Comparison of ENCODE assay signal across 8 mouse cellular contexts in genomic region chr9:56633449-56634225, GRCm38 (mm10).
DNase-seq lines count a peak whose midpoint lies in the region; ATAC-seq and TF ChIP-seq lines count a peak whose summit lies in the region.

No protein-coding gene starts in this region.

- no peak for DNase-seq in heart, embryonic 10.5 days (ENCODE audit: low spot score)
- no peak for DNase-seq in heart, adult 18-20 months
- DNase-seq in embryonic facial prominence, embryonic 14.5 days (ENCODE audit: low spot score): no peak
- DNase-seq in limb, embryonic 14.5 days (ENCODE audit: low spot score): no peak
- DNase-seq in ovary, adult 18-20 months (ENCODE audit: low spot score): no peak
- no peak for DNase-seq in embryo, embryonic 10.5 days (ENCODE audit: low spot score)
- DNase-seq in adipocyte (ENCODE audit: low spot score): no peak

- H3K9ac ChIP-seq in embryonic facial prominence, embryonic 14.5 days (ENCODE audit: low read depth, low read length): no peak overlapping the region
- H3K9ac ChIP-seq in limb, embryonic 14.5 days (ENCODE audit: low read depth, low read length, severe bottlenecking): no peak overlapping the region

- no peak for ATAC-seq in embryonic facial prominence, embryonic 14.5 days (ENCODE audit: low read depth)
- ATAC-seq in limb, embryonic 14.5 days (ENCODE audit: low FRiP score, low read depth): no peak

- peaks cover 82% of the 10 kb centered on the region for H3K27me3 ChIP-seq in heart, embryonic 10.5 days (ENCODE audit: insufficient read depth, poor library complexity, severe bottlenecking)
- peaks cover 68% of the 10 kb centered on the region for H3K27me3 ChIP-seq in E14TG2a.4 (ENCODE audit: insufficient read depth, low read length)
- H3K27me3 ChIP-seq in embryonic facial prominence, embryonic 14.5 days (replicated peaks; ENCODE audit: control insufficient read depth, insufficient read depth, low read length): peaks cover 41% of the 10 kb centered on the region
- H3K27me3 ChIP-seq in limb, embryonic 14.5 days (ENCODE audit: control insufficient read depth, insufficient read depth, low read length): peaks cover 35% of the 10 kb centered on the region

- WGBS in heart, embryonic 10.5 days: 27% methylated on average over 13 of the region's 13 CpGs
- 40% methylated on average over 12 of the region's 13 CpGs for WGBS in embryonic facial prominence, embryonic 14.5 days
- 31% methylated on average over 13 of the region's 13 CpGs for WGBS in limb, embryonic 14.5 days

- H3K36me3 ChIP-seq in heart, embryonic 10.5 days: no peaks in the 10 kb centered on the region
- no peaks in the 10 kb centered on the region for H3K36me3 ChIP-seq in E14TG2a.4 (ENCODE audit: insufficient read depth, low read length)
- H3K36me3 ChIP-seq in embryonic facial prominence, embryonic 14.5 days (ENCODE audit: control insufficient read depth, insufficient read depth, low read length): no peaks in the 10 kb centered on the region
- H3K36me3 ChIP-seq in limb, embryonic 14.5 days (ENCODE audit: control insufficient read depth, insufficient read depth, low read length): no peaks in the 10 kb centered on the region

- H3K4me1 ChIP-seq in heart, embryonic 10.5 days: peaks cover 60% of the 10 kb centered on the region
- H3K4me1 ChIP-seq in E14TG2a.4 (replicated peaks; ENCODE audit: low read depth, low read length): peaks cover 38% of the 10 kb centered on the region
- no peaks in the 10 kb centered on the region for H3K4me1 ChIP-seq in embryonic facial prominence, embryonic 14.5 days (ENCODE audit: control insufficient read depth, insufficient read depth, low read length)
- peaks cover 15% of the 10 kb centered on the region for H3K4me1 ChIP-seq in limb, embryonic 14.5 days (ENCODE audit: control insufficient read depth, insufficient read depth, low read length)

- no peak for TF ChIP-seq CTCF in E14TG2a.4 (conservative IDR thresholded peaks at IDR 0.05; ENCODE audit: low read length)

- H3K4me3 ChIP-seq in heart, embryonic 10.5 days: peak overlapping the region; percentile 79
- peak overlapping the region; percentile 84 for H3K4me3 ChIP-seq in E14TG2a.4 (replicated peaks; ENCODE audit: low read length)
- peak overlapping the region; percentile 72 for H3K4me3 ChIP-seq in embryonic facial prominence, embryonic 14.5 days (ENCODE audit: low read depth, low read length)
- peak overlapping the region; percentile 66 for H3K4me3 ChIP-seq in limb, embryonic 14.5 days (replicated peaks; ENCODE audit: low read length)

- H3K4me2 ChIP-seq in embryonic facial prominence, embryonic 14.5 days (ENCODE audit: low read depth, low read length): peak overlapping the region; percentile 98
- H3K4me2 ChIP-seq in limb, embryonic 14.5 days (replicated peaks; ENCODE audit: low read depth, low read length, severe bottlenecking): peak overlapping the region; percentile 95

- no peak overlapping the region for H3K27ac ChIP-seq in heart, embryonic 10.5 days
- H3K27ac ChIP-seq in embryonic facial prominence, embryonic 14.5 days (replicated peaks; ENCODE audit: low read depth, low read length): no peak overlapping the region
- H3K27ac ChIP-seq in limb, embryonic 14.5 days (replicated peaks; ENCODE audit: low read depth, low read length): no peak overlapping the region

- TF ChIP-seq POLR2A in limb, embryonic 14.5 days (IDR thresholded peaks at IDR 0.05; ENCODE audit: borderline replicate concordance, extremely low read depth, insufficient read depth, insufficient read length): no peak

- H3K9me3 ChIP-seq in heart, embryonic 10.5 days: no peaks in the 10 kb centered on the region
- H3K9me3 ChIP-seq in E14TG2a.4 (ENCODE audit: low read length): no peaks in the 10 kb centered on the region
- H3K9me3 ChIP-seq in embryonic facial prominence, embryonic 14.5 days (ENCODE audit: control insufficient read depth, low read length): no peaks in the 10 kb centered on the region
- H3K9me3 ChIP-seq in limb, embryonic 14.5 days (ENCODE audit: control insufficient read depth, low read length): no peaks in the 10 kb centered on the region
